Mouse (Mus musculus) left cerebral cortex, adult 2 months (tissue): ENCODE data around the gene Fopnl. TPM values are rescaled to one million over a fixed set of nuclear protein-coding genes. Genes with fewer than 3 reads are reported as not detected.

Source experiments
- DNase-seq, 2 experiments: peaks; one replicate each; pipeline ENCODE4 v3.0.0; 2021 to 2022; ENCODE audit warnings: low spot score in 2 of 2, mixed read lengths in 1 of 2; ENCODE audit errors: extremely low spot score in 1 of 2
- H3K27ac ChIP-seq: fragments of 200-600 bp; 2 replicates; pipeline ENCODE4 v1.8.1; 2022
- H3K4me3 ChIP-seq: fragments of 200-600 bp; 2 replicates; pipeline ENCODE4 v1.8.1; 2022
- CTCF ChIP-seq: fragments of 200-600 bp; IDR thresholded peaks from 2 replicates; pipeline ENCODE4 v1.8.1; 2022; ENCODE audit warnings: antibody characterized with exemption, mild to moderate bottlenecking, moderate library complexity
- intact Hi-C: fragments of 180-260 bp; cut with DNase I; formaldehyde crosslinking; loops from one replicate; pipeline ENCODE4 v1.15.1; 2025
- total RNA-seq, 2 experiments: library from RNA; stranded (reverse); gene quantifications; 2 replicates each; pipeline ENCODE4 v1.2.3; 2021

Fopnl gene
- total RNA-seq, 2 experiments from 2014 or later: 48.6 to 50.0 TPM

DNA sequence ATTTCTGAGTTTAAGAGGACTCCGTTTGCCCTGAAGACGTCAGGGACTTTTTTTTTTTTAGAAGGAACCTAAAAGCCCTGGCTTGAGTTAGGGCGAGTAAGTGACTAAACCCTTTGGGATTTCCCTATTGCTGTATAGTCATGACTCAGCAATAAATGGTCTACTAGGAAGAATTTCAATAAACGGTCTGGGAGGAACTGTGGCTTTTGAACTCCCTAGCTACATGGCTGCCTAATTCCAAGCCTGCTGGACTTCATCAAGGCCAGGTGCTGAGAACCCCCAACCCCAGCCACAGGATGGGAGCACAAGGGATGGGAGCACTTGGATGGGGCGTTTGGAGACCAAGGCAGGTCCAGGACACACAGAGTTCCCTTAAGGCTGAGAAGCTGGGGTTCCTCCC is 35.5 kb upstream of the Fopnl start:
- no peak for TF ChIP-seq CTCF
- no peak for DNase-seq
- H3K27ac ChIP-seq: no peak overlapping the region
- no peak overlapping the region for H3K4me3 ChIP-seq
- intact Hi-C loops: no loop called here

DNA sequence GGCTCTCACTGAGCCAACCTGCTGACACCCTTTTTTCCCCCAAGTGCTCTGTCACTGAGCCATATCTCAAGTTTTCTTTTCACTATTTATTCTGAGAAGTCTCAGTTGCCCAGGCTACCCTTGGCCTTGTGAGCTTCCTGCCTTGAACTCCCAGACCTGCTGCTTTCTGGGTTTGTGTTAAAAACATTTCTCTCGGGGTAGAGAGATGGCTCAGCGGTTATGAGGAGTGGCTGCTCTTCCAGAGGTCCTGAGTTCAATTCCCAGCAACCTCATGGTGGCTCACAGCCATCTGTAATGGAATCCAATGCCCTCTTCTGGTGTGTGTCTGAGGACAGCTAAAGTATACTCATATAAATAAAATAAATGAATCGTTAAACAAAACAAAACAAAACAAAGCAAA is 35.0 kb upstream of the Fopnl start:
- DNase-seq: no peak
- intact Hi-C loops: no loop called here
- Histone ChIP-seq H3K27ac (no peak overlapping the region), H3K4me3 (no peak overlapping the region)
- no peak for TF ChIP-seq CTCF

DNA sequence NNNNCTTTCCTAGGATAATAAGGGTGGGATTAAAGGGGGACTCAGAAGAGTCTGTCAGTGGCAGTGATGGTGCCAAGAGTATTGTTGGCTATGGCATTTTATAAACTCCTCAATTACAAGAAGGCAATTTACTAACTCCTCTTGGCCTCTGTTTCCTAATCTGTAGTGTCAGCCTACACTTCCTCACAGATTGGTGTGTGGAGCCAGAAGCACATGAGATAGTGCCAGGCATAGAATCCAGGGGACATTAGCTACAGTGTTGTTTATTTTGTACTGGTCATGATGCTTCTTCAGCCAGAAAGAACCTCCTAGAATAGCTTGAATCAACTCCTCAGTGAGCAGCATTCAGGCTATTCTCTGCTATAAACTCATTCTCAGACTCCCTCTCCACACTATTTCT is 34.4 kb upstream of the Fopnl start:
- Histone ChIP-seq H3K27ac (no peak overlapping the region), H3K4me3 (no peak overlapping the region)
- no peak for TF ChIP-seq CTCF
- no peak for DNase-seq
- intact Hi-C loops: no loop called here

DNA sequence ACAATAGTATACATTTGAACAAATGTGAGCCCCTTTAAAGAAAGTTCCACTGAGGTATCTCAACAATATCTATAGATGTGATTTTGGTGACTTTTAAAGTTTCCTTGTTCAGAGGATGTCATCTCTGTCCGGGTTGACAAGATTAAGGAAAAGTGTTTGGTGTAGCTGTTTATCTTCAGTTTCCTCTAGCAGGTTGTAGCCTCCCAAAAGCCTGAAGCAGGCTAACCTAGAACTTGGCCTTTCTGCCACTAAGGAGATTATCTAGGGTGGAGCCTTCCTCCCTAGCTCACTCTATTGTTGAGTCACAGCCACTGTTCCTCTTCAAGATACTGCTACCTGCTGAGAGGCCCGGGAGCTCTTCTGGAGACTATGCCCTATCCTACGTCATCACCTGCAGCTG is 27.8 kb upstream of the Fopnl start:
- no peak for TF ChIP-seq CTCF
- H3K4me3 ChIP-seq: no peak overlapping the region
- H3K27ac ChIP-seq: no peak overlapping the region
- intact Hi-C loops: no loop called here
- no peak for DNase-seq

DNA sequence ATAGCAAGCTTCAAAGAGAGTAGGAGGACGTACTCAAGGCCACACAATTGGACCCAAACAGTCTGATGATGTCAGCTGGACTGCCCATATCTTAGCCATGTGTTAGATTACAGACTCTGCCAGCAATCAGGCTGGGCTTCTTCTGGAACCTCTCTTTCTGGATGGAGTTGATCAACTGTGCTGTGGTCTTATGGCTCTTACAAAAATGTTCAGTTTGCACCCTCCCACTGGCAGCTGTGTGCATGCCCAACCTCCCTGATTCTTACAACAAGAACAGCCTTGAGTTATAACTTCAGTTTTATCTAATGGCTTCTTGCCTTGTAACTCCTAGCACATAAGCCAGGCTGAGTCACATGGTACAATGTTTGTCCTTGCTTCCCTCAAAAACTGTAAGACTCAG is 11.0 kb upstream of the Fopnl start:
- no peak for TF ChIP-seq CTCF
- no peak for DNase-seq
- intact Hi-C loops: no loop called here
- Histone ChIP-seq H3K4me3 (no peak overlapping the region), H3K27ac (no peak overlapping the region)

DNA sequence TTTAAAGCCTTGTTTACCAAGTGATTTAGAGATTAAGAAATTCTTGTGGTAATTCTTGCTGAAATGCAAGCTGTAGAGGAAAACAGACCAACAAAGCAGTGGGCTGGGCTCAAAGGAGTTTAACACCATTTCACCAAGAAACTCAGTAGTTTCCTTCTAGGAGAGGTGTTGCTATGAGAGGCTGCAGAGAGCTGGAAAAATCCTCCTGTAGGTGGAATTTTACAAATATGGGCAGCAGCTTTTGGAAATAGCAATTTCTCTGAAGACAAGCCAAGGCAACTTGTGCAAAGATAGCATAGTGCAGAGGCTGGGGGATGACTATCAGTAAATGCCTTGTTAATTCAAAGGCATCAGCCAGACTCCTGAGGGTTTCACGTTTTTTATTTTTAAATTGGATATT is 3.3 kb upstream of the Fopnl start:
- TF ChIP-seq CTCF: no peak; the same call in 1 of the 2 replicates
- Histone ChIP-seq H3K4me3 (no peak overlapping the region), H3K27ac (no peak overlapping the region)
- intact Hi-C loops: loop anchor here (5.0 kb wide), 1 partner anchor 323 kb away; no protein-coding TSS in a partner anchor
- DNase-seq: no peak

DNA sequence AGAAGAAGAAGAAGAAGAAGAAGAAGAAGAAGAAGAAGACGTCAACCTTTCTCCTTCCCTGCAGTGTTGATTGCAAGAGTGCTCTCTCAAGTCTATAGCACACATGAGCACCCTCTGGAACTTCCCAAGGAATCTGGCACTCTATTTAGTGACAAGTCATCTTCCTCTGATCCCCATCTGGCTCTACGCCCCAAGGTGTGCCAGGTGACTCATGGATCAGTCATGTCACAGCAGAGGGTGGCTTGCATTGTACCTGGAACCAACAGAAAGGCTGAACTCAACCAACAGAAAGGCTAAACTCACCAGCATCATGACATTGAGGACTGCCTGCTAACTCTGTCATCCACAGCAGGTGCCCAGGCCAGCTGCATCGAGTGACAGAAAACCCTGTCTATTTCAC is 2.5 kb upstream of the Fopnl start:
- intact Hi-C loops: loop anchor here (5.0 kb wide), 1 partner anchor 322 kb away; no protein-coding TSS in a partner anchor
- no peak overlapping the region for H3K27ac ChIP-seq
- TF ChIP-seq CTCF: no peak
- H3K4me3 ChIP-seq: no peak overlapping the region
- no peak for DNase-seq

DNA sequence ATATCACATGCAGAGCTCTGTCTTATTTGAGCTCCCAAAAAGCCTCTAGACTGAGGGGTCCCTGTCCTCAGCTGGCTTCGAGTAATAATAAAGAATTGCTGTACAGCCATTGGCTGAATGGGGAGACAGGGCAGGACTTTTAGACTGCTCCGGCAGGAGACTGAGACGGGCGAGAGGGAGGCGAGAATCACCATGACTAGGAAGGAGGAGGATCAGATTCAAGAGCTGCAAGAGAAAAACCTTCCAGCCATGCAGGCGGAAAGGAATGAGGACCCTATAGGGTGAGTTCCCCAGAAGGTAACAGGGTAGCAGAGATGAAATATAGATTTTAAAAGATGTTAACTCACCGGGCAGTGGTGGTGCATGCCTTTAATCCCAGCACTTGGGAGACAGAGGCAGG is 4.3 kb downstream of the Fopnl start:
- no peak for DNase-seq
- no peak overlapping the region for H3K27ac ChIP-seq
- TF ChIP-seq CTCF: no peak
- intact Hi-C loops: no loop called here
- no peak overlapping the region for H3K4me3 ChIP-seq

DNA sequence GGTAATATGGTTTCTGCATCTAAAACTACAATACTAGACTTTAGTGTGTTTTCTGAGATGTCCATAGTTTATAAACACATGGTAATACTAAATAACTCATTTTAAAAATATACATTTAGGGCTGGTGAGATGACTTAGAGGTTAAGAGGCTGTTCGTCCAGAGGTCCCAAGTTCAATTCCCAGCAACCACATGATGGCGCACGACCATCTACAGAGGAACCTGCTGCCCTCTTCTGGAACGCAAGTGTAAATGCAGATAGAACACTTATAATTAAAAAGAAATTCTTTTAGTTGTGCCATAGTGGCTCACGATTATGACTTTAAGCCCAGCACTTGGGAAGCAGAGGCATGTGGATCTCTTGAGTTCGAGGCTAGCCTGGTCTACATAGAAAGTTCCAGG is 5.8 kb downstream of the Fopnl start:
- TF ChIP-seq CTCF: peak; percentile 65
- intact Hi-C loops: no loop called here
- H3K27ac ChIP-seq: no peak overlapping the region

DNA sequence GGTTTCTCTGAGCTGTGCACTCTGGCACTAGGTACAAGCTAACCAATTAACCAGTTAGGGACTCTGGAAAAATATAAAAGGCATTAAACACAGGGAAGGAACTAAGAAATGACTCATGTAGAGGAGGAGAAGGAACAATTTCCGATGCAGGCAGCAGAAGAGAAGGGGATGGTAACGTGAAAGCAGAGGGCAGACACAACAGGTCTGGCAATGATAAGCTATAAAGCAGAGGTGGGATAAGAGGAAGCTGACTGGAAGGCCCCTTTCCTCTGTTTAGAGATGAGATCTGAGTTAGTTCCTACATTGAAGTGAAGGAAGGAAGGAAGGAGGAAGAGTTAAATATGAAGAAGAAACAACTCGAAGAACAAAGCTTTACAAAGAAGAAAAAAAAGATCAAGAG is 7.4 kb downstream of the Fopnl start:
- DNase-seq: no peak
- Histone ChIP-seq H3K4me3 (no peak overlapping the region), H3K27ac (no peak overlapping the region)
- no peak for TF ChIP-seq CTCF
- intact Hi-C loops: no loop called here

More for the DNA sequence above, 5.8 kb downstream of the Fopnl start:
- H3K4me3 ChIP-seq: no peak overlapping the region
- DNase-seq: no peak

DNA sequence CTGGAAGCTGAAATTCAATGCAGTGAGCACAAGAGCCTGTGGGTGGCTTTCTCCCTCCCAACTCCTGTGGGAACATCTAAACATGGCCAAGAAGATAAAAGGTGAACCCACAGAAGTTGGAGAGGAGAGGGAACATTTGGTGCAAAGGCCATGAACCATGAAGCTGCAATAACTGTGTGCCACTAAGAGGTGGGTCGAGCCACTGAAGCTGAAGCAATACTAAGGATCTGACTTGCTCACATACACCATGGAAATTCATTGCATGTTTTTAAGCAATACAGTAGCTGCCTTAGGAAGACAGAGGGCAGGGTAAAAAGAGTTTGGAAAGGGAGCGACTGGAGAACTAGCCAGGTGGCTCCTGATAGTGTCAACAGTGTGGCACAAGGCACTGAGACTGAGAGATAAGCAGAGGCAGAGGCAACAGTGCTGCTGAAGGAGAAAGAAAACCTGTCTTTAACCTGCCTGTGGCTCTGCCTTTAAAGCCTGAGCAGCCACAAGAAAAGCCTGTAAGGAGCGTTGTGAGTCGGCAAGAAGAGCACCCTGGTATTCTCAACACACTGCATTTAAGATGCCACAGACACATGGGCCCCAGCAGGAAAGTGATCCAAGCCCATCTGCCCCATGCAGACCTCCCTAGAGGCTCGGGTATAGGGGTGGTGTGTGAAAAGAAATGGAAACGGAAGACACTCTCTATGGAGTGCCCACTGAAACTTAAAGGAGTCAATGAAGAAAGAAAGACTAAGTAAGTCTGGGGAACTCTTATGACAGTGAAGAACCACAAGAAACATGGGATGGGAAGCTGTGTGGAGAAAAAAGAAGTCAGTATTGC is 8.7 kb downstream of the Fopnl start:
- no peak for TF ChIP-seq CTCF
- intact Hi-C loops: no loop called here
- DNase-seq: no peak
- no peak overlapping the region for H3K4me3 ChIP-seq
- H3K27ac ChIP-seq: no peak overlapping the region

DNA sequence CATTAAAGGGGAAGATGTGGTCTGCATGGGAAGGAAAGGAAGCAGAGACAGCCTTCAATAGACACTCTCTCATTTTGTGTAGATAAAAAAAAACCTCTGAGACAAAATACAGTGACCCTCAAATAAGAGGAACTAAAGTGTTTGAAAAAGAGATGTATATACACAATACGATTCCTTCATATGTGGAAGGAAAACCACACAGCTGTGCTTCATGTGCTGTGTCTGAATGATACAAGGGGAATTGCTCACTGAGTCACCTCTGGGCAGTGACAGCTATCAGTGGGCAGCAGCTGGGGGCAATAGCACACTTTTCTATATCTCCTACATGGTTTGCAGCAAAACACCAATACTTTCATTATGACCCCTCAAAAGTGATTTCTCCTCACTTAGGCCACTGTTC is 9.8 kb downstream of the Fopnl start:
- DNase-seq: no peak
- TF ChIP-seq CTCF: no peak
- no peak overlapping the region for H3K27ac ChIP-seq
- no peak overlapping the region for H3K4me3 ChIP-seq
- intact Hi-C loops: no loop called here

DNA sequence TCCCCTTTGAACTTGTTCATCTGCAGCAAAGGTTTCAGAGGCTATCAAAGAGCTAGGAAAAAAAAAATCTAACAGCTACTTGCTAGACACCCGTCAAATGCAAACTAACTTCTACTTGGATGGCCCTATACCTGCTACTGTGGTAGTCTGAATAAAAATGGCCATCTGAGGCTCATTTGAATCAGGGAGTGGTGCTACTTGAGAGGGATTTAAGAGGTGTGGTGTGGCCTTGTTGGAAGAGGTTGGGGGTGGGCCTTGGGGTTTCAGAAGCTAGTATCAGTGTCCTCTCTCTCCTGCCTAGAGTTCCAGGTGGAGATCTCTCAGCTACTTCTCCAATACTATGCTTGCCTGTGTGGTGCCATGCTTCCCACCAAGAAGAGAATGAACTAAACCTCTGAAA is 10.8 kb downstream of the Fopnl start:
- Histone ChIP-seq H3K4me3 (no peak overlapping the region), H3K27ac (no peak overlapping the region)
- no peak for DNase-seq
- intact Hi-C loops: no loop called here
- no peak for TF ChIP-seq CTCF
